Mouse (Mus musculus): ENCODE measurements around the gene Pigs. TPM values are rescaled to one million over a fixed set of nuclear protein-coding genes. Genes with fewer than 3 reads are reported as not detected.

The Pigs gene
- 25.6 and 28.6 TPM in 2 replicates for total RNA-seq (2015)
- total RNA-seq (2017), result 13.3 and 15.6 TPM in 2 replicates

GRCm38 (mm10) chr11:78327634-78328511 is at the start of gene Pigs:
Gene Pigs, plus strand, starts transcription at chr11:78328415.
- peak; percentile 100 for ATAC-seq (replicated peaks; ENCODE audit: poor library complexity)

GRCm38 (mm10) chr11:78278853-78279252 is 49.4 kb upstream of the Pigs start:
- ATAC-seq (replicated peaks; ENCODE audit: poor library complexity), result no peak

DNA sequence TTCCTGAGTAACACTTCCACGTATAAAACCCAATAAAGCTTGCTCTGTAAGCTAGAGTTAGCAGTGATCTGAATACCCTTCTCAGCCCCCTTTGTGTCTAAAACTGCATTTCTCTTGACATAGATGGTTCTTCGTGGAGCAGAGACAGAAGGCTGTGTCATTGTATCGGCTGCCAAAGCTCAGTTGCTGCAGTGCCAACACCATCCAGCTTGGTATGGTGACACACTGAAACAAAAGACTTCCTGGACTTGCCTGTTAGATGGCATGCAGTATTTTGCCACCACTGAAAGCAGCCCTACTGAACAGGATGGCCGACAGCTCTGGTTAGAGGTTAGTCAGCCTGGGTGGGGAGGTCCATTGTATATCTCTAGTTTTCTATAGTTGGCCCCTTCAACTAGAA is 48.6 kb upstream of the Pigs start:
- ATAC-seq (replicated peaks; ENCODE audit: poor library complexity), result no peak

DNA sequence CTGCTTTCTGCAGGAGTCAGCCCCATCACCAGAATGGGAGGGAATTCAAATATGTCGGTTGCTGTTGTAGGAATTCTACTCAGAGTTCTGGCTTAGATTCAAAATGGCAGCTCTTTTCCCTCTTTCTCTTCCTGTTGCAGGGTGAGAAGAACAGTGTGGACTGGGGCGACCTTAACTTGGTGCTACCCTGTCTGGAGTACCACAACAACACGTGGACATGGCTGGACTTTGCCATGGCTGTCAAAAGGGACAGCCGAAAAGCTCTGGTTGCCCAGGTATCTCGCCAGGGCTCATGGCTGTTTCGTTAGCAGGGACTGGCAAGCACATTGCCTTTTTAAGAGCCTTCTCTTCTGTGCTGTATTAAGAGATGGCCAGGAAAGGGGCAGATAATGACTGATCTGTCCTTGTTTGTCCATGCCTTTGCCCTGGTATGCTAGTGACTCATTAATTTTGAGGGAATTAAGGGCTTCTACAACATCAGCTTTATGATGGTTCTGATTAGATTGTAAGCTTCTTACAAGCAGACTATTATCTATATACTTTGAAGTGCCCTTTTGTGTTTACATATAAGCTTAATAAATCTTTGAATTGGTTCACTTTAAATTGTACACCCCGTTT is 39.0 kb upstream of the Pigs start:
- no peak for ATAC-seq (replicated peaks; ENCODE audit: poor library complexity)

DNA sequence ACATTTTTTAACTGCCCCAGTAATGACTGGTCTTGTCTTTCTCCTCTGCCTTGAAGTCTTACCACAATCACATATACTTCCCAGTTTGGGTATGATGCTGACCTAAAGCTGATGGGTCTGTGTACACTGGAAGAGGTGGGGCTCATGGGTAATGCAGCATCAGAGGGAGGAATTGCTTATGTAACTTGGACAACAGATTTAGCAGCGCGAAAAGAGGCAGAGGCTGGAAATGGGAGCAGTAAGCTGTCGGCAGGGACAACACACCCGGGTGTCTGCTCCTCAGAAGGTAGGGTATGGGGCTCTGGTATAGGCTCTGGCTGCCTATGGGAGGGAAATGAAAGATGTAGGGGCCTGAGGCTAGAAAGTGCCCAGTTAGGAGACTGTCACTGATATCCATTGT is 37.6 kb upstream of the Pigs start, which contains the start of gene BC030499:
Gene BC030499, plus strand, starts transcription at position 188 of the 400 bp plus-strand sequence.
- no peak for ATAC-seq (replicated peaks; ENCODE audit: poor library complexity)

DNA sequence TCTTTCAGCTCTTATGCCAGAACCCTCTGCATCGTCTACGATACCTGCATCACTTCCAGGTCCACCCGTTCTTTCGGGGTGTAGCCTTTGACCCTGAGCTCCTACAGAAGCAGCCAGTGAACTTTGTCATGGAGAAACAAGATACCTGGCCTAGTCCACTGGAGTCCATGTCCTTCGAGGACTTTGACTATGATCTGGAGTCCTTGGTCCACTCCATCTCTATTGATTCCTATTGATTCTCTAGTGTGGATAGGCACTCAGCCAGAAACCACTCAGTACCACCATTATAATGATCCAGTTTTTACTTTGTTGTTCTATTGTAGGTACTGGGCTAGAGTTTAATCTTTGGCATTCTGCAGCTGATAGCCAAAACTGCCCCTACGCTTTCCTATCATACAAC is 33.6 kb upstream of the Pigs start:
- no peak for ATAC-seq (replicated peaks; ENCODE audit: poor library complexity)

DNA sequence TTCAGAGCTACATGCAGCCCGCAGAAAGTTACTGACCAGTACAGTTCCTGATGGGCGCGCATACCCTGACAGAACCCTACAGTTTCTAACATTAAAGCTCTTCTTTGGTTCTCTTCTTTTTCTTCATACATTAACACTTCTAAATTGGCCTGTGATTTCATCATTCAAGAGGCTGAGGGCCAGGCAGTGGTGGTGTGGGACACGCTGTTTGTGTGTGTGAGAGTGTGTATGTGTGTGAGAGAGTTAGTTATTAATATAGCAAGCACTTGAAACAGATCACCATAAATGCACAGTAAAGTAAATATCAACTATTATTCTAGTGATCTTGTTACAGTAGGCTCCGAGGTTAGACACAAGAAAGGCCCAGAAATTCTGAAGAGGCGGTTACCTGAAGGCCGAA is 27.3 kb upstream of the Pigs start:
- ATAC-seq (replicated peaks; ENCODE audit: poor library complexity), result 0 out of 2 replicates have a peak, but pooled peaks have one; percentile 3

DNA sequence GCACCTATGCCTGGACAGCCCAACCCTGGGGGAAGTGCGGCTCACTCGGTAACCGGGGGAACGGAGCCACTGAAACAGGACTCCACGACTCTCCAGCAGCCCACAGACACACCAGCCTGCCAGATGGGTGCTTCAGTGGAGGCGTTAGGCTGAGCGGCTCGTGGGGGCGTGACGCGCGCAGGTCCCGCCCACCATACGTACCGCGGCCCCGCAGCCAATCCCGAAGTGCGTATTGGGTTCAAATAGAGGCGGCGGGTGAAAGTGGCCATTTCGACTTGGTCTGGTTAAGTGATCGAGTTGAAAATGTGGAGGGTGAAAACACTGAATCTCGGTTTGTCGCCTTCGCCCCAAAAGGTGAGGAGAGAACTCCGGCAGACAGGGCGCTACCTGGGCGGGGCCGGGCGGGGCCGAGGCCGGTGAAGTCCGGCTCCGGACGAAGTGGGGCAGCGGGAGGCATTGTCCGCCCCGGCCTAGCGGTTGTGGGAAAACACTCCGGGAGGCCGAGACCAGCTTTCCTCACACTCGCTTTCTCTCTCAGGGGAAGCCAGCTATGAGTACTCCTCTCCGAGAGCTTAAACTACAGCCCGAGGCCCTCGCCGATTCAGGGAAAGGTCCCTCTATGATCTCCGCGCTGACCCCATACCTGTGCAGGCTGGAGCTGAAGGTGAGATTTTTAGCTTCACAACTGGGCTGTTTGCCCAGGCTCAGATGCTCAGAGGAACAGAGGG is 26.7 kb upstream of the Pigs start, which contains the start of gene Spag5:
Gene Spag5, plus strand, starts transcription at position 173 of the 728 bp plus-strand sequence.
- peak; percentile 100 for ATAC-seq (replicated peaks; ENCODE audit: poor library complexity)

GRCm38 (mm10) chr11:78305272-78305671 is 22.9 kb upstream of the Pigs start:
- ATAC-seq (replicated peaks; ENCODE audit: poor library complexity), result no peak

DNA sequence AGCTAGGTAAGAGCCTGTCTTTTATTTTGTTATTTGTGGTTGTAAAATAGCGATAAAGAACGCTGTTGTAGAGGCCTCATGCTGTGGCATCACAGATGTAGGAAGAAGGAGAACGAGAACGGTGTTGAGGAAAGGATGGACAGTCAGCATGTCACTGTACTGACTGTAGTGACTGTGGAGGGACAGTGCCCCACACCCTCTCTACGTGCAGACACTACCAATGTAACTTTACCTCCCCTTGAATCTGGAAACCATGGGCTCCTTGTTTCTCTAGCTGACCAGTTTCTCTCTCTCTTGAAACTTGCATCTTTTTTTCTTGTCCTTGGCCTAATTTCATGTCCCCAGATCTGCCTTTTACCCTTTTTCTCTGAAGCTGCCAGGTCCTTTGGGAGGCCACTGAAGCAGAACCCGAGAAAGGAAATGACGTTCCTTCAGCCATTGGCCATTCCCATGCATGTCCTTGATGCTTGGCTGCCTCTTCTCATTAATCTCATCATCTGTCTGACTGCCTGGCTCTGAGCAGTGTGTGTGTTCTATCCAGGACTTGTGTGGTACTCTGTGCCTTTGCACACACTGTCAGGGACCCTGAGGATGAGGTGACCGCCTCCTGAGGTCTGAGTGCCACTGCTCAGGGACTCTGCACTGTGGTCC is 17.2 kb upstream of the Pigs start:
- no peak for ATAC-seq (replicated peaks; ENCODE audit: poor library complexity)

- no peak for ATAC-seq (replicated peaks; ENCODE audit: poor library complexity)
Measured at GRCm38 (mm10) chr11:78313662-78314061, 14.6 kb upstream of the Pigs start.

GRCm38 (mm10) chr11:78318411-78318810 is 9.8 kb upstream of the Pigs start:
- ATAC-seq (replicated peaks; ENCODE audit: poor library complexity), result no peak

DNA sequence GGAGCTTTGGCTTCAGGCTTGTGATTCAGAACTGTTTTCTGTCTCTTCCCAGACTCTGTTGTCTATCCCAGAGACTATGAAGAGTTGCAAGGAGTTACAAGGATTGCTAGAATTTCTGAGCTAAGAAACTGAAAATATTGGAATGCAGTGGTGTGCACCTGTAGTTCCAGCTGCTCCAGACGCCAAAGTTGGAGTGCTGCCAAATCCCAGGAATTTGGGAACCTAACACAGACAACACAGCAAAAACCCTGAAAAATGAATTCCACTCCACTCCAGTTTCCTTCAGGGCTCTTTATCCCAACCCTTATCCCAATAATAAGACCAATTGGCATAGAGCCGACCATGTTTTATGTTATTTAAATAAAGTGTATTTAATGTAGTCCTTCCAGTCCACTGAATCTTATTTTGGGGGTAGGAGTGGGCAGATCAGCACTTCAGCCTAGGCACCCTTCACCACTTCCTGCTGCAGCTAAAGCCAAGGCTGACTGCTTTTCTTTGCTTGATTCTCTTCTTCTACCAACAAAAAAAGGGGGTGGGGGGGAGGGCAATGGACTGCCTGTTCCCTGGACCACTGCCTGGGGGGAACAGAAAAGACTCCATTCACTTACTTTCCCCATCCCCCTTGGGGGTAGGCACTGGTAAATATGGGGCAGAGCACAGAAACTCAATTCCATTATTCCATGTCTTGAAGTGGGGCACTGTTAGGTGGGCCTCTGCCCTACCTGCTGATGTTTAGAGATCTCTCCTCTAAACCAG is 6.0 kb upstream of the Pigs start:
- no peak for ATAC-seq (replicated peaks; ENCODE audit: poor library complexity)

GRCm38 (mm10) chr11:78322860-78323259 is 5.4 kb upstream of the Pigs start, which contains the start of gene Aldoc:
Gene Aldoc, plus strand, starts transcription at chr11:78322968.
- ATAC-seq (replicated peaks; ENCODE audit: poor library complexity), result peak; percentile 99

DNA sequence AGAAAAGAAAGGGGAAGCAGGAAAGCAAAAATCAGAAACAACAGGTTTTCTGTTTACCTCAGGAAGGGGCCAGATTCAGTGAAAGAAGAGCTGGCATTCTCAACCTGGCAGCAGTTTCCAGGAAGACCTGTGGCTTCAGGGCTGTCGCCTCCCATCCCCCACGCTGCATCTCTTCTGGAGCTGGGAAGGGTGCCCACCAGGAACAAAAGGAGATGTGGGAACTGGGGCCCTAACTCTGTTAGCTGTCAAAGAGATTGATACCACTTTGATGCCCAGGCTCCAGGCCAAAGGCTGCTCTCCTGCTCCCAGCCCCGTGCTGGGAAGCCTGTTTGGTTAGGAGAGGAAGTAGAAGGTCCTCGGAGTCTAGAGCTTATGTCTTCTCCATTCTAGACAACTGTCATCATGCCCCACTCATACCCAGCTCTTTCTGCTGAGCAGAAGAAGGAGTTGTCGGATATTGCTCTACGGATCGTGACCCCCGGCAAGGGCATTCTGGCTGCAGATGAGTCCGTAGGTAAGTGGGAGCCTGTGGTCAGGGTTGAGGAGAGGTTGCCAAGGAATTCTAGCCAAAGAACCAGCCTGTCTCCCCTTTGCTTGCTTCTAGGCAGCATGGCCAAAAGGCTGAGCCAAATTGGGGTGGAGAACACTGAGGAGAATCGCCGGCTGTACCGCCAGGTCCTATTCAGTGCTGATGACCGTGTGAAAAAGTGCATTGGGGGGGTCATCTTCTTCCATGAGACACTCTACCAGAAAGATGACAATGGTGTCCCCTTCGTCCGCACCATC is 4.0 kb upstream of the Pigs start:
- ATAC-seq (replicated peaks; ENCODE audit: poor library complexity), result no peak

GRCm38 (mm10) chr11:78324965-78325364 is 3.2 kb upstream of the Pigs start:
- no peak for ATAC-seq (replicated peaks; ENCODE audit: poor library complexity)

DNA sequence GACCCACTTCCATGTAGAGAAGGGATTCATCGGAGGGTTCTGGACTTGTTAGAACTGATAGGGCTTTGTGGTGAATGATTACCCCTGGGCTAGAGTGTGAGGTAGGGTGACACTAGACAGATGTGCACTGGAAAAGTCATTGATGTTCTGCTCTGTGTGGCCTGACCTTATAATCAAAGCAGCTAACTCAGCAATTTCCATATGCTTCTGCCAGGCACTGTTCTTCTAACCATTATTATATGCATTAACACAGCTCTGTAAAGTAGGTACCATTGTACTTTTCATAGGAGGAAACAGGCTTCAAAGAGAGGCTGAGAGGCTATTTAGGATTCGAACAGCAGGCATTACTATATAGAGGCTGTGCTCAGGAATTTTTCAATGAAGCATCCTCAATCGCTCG is 1.0 kb upstream of the Pigs start:
- ATAC-seq (replicated peaks; ENCODE audit: poor library complexity), result no peak

DNA sequence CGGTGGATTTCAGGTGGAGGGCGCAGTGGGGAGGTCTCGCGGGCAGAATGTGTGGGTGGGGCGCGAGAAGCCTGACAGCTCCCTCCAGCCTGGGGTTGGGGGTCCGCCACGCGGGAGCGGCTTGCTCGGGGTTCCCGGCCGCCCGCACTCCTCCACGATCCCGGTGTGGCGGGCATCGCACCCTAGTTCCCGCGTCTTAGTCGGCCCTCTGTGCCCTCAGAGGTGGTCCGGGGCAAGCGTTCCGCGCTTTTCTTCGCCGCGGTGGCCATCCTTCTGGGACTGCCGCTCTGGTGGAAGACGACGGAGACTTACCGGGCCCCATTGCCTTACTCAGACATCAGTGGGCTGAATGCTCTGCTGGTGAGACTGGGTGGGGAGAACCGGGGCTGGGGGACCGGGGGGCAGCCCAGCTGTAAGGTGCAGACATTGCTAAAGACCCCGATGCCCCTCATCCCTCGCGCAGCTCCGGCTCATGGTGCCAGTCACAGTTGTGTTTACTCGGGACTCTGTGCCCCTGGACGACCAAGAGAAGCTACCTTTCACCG is 369 bp downstream of the Pigs start:
- ATAC-seq (replicated peaks; ENCODE audit: poor library complexity), result no peak

- no peak for ATAC-seq (replicated peaks; ENCODE audit: poor library complexity)
Measured at GRCm38 (mm10) chr11:78332676-78333075, 4.5 kb downstream of the Pigs start.

Measured in megakaryocyte progenitor cell, adult 5-6 weeks (primary cell).